Mouse (Mus musculus) cerebellum, adult 2 months (tissue): ENCODE data around the gene Msh5.

Source experiments
- CTCF ChIP-seq: fragments of 200-500 bp; IDR thresholded peaks from 2 replicates; pipeline ENCODE4 v1.5.1; 2011; ENCODE audit warnings: low read depth, mild to moderate bottlenecking, control low read depth, low read length, moderate library complexity, borderline replicate concordance; ENCODE audit not compliant: insufficient read depth
- POLR2A ChIP-seq: fragments of 200-500 bp; IDR thresholded peaks from 2 replicates; pipeline ENCODE4 v1.6.1; 2011; ENCODE audit warnings: low read length, control low read depth, borderline replicate concordance; ENCODE audit not compliant: insufficient read depth

GRCm38 (mm10) chr17:35029691-35030532 lies 16.6 kb downstream of the Msh5 start:
- TF ChIP-seq POLR2A (no peak), CTCF (peak; percentile 37; the same call in 1 of the 2 replicates)
